Mouse (Mus musculus): ENCODE data around the gene Sdccag8. TPM values are rescaled to one million over a fixed set of nuclear protein-coding genes. Genes with fewer than 3 reads are reported as not detected.
"Not testable (repeated sequence)": the region's sequence is repeated elsewhere in the genome, so short reads cannot be mapped to it uniquely, and the experiment has no call there.

The Sdccag8 gene
- polyA plus RNA-seq, 3 experiments from 2014 or later: 24.5 to 28.1 (median 27.5) TPM

DNA sequence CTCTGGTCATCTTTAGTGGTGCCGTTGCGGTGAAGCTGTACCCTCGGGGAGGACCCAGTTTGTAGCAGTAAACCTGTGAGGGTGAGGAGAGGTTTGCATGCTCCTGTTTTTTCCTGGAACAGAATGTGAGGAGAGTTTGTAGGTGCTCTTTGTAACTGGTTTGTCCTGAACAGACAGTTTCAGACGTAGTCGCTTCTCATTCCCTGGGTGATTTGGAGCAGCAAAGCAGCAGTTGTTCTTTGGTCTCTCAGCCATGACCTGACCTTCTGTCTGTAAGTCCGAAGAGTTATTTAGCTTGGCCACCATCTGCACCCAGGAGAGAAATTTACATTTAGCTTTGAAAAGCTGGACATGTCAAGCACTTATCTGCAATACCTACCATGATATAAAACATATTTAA is 65.2 kb downstream of the Sdccag8 start:
- ATAC-seq: no peak

- no peak for ATAC-seq
Observed at GRCm38 (mm10) chr1:176880101-176880500, 65.6 kb downstream of the Sdccag8 start.

- ATAC-seq: no peak
Observed at GRCm38 (mm10) chr1:176880943-176881342, 66.5 kb downstream of the Sdccag8 start.

DNA sequence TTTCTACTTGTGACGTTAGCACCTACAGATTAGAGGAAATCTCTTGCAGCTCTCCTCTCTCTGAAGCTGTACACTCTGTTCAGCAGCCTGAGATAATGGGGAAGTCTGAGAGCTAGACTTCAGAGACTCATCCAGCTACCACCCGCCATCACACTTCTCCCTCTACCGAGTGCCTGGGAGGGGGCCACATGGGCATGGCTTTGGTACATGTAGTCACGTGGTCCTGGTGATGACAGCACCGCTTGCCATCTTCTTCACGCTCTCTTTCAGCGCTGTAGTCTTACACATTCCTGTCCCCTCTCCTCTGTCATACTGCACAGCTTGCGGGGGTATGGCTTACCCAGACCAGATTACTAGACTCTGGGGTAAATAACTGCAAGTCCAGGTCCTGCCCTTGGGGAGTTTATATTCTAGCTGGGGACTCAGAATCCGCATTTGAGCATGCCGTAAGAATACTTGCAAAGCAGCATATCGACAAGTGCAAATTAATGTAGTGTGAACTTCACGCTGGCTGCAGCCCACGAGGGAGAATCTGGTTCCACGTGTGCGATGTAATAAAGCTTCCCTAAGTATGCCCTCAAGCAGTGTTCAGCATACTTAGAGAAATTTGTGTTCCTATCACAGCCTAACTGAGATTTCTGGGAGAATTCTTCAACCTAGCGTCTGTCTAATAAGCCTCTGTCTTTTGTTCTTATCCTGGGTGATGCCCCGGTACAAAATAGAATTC is 70.9 kb downstream of the Sdccag8 start:
- ATAC-seq: no peak

DNA sequence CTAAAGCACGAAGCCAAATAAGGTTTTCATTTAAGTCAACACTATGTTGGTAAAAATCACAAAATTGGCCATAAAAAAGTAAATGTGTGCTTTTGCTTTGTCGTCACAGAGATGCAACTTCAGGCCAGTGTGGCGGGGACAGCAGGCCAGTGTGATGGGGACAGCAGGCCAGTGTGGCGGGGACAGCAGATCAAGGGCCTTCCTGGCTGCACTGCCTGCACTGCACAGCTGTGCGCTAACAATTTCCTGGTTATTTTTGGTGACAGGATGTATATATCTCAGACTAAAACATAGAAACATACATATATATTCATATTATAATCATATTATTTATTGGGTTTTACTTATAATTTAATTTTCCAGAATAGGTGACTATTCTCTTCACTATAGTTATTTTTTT is 71.5 kb downstream of the Sdccag8 start:
- ATAC-seq: no peak

DNA sequence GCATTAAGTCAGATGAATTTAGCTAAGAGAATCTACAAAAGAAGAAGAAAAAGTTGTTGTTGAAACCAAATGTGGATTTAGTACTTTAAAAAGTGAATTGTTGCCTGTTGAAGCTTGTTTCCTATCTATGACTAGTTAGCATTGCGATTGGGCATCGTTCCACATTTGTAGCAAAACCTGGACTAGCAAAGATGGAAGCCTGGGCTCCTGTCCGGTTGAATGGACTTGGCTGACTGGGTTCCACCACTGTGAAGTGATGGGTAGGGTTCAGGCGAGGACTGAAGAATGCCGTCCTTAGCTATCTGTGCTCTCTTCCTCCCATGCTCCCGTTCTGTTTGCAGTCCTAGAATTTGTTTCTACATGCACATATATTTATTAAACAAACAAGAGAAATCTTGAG is 89.3 kb downstream of the Sdccag8 start:
- ATAC-seq: no peak

GRCm38 (mm10) chr1:176915946-176916345 is 101.5 kb downstream of the Sdccag8 start:
- no peak for ATAC-seq

GRCm38 (mm10) chr1:176919486-176919885 is 105.0 kb downstream of the Sdccag8 start:
- no peak for ATAC-seq

GRCm38 (mm10) chr1:176922842-176923241 is 108.4 kb downstream of the Sdccag8 start:
- no peak for ATAC-seq

GRCm38 (mm10) chr1:176926009-176926408 is 111.5 kb downstream of the Sdccag8 start:
- ATAC-seq: no peak

- no peak for ATAC-seq
Observed at GRCm38 (mm10) chr1:176927312-176927711, 112.9 kb downstream of the Sdccag8 start.

DNA sequence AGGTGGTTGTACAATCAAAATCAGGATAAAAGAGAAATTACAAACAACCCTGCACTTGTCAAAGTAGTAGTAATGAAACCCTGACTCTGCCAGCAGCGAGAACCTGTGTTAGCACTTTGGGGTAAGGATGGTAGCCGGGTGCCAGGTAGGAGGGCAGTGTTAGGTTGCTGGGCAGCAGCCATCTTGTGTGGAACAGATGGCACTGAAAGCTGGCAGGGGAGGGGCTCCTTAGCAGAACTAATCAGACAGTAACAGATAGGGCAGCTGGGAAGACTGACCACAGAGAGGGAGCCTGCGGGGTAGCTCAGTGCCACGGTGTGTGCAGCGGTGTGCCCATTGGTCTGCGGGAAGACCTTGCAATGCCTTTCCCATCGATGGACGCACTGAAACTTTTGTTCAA is 115.2 kb downstream of the Sdccag8 start:
- ATAC-seq: no peak

GRCm38 (mm10) chr1:176930574-176930973 is 116.1 kb downstream of the Sdccag8 start:
- no peak for ATAC-seq

DNA sequence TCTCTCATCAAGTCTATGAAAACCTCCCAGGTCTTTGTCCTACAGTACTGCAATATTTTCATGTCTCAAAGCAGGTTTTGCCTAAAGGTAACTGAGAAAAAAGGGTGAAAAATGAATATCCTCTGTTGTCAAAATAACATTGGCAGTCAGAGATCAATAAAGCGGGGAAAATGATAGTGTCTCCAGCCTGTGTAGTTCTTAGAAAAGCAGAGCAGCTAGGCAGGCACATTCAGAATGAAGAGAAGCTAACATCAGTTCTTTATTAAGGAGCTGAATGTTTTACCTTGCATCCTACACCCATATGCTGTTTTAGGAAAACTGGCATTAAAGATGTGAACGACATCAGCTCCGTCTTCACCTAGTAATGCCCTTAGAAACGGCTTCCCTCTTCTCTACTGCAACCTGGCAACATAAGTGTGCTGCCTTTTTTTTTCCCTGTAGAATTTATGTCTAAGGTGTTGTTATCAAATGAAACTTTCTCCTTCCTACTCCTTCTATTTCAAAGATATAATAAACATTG is 116.6 kb downstream of the Sdccag8 start:
- ATAC-seq: no peak

DNA sequence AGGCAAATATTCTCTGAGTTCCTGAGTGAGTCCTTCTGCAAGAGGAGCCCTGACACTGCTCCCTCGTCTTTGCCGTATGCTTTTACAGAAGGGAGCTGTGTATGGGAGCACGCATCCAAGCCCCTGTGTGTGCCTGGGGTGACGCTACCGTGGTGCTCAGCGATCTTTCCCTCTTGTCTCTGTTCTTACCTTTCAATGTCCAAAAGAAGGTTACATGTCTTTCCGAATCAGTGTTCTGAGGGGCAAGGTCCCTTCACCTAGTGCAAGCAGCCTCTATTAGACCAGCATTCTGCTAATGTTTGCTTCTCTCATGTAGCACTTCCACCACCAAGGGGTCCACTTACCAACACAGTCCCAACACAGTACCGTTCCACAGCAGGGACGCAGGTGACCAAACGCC is 117.1 kb downstream of the Sdccag8 start:
- no peak for ATAC-seq

GRCm38 (mm10) chr1:176932320-176932950 is 118.0 kb downstream of the Sdccag8 start:
- ATAC-seq: no peak

DNA sequence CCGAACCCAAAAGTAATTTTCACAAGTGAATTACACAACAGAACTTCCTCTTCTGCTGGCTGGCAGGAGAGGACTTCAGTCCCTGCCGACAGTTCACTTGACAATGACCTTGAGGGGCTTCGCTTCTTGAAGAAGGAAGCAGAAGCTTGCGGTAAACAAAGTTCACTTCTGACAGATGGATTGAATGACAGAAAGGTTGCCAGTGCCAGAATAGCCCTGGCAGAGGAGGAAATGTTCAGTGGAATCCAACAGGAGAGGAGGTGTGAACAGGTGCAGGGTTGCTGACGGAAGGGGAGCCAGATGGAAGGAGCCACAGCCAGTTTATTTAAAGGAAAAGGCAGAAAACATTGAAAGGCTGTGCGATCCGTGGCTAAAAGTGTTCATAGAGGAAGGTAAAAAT is 118.9 kb downstream of the Sdccag8 start:
- no peak for ATAC-seq

DNA sequence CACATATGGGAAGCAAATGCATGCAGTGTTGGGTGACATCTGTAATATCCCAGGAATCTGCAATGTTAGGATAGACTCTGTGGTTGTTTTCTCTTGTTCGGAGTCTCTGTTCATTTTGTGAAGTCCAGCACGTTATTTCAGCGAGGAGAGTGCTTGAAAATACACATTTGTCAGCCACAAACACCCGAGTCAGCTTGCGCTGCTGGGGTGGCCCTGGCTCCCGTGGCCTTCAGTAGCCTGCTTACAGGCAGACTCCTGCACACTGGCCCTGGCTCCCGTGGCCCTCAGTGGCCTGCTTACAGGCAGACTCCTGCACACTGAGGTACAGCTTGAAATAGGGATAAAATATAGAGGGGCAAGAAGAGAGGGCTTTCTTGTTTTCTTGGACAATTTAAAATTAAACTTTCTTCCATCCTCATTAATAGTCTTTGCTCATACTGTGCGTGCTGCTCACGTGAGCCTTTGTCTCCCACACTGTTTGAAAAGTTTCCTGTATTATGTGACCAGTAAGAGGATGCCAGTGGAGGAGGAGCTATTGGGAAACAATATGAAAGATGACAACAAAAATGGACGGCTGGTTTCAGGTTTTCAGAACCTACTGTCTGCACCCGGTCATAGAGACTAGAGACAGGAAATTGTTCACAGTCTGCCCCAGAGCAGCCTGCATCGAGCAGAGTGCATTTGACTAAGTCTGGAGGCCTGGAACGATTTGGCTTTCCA is 119.7 kb downstream of the Sdccag8 start:
- ATAC-seq: no peak

DNA sequence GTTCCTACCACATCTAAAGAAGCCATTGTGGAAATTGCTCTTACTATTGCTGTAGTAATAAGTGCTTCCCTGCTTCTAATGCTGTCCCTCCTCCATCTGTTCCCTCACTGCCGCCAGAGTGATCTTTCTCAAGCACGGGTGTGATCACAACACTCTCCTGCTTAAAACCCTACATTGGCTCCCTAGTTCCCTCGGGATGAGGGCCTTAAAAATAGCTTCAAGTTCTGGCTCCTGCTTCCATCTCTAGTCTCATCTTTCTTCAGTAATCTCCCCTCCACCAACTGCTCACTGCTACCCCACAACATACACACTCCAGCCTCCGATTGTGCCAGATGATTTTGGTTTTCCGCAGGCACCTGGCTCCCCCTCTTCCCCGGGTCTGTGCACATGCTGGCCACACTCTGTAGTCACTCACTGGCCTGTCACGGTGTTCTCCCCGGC is 125.5 kb downstream of the Sdccag8 start:
- ATAC-seq: no peak

DNA sequence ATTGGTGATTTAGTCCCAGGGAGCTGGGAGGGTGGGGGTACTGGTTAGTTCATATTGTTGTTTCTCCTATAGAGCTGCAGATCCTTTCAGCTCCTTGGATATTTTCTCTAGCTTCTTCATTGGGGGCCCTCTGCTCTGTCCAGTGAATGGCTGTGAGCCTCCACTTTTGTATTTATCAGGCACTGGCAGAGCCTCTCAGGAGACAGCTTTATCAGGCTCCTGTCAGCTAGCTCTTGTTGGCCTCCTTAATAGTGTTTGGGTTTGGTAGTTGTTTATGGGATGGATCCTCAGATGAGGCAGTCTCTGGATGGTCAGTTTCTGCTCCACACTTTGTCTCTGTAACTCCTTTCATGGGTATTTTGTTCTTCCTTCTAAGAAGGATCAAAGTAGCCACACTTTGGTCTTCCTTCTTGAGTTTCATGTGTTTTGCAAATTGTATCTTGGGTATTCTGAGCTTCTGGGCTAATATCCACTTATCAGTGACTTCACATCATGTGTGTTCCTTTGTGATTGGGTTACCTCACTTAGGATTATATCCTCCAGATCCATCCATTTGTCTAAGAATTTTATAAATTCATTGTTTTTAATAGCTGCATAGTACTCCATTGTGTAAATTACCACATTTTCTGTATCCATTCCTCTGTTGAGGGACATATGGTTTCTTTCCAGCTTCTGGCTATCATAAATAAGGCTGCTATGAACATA is 127.0 kb downstream of the Sdccag8 start:
- ATAC-seq: not testable (repeated sequence)

- no peak for ATAC-seq
Observed at GRCm38 (mm10) chr1:176943126-176943525, 128.7 kb downstream of the Sdccag8 start.

DNA sequence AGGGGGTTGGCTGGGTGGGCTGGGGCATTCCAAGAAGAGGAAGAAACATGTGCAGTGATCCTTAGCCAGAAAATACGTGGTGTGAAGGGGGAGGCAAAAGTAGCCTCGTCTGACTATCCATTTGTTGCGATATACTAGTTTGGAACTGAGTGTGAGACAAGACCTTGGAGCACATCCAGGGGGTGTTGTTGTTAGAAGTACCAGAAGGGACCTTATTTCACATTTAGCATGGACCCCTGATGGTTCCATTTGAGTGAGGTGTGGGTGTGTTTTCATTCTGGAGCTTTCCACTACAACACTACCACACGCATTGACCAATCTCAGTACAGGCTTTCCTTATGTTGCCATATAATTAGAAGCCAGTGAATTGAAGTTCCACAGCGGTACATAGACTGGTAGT is 129.5 kb downstream of the Sdccag8 start:
- no peak for ATAC-seq

Measured in inflammation-experienced regulatory T-cells, adult 6 months (primary cell).